14 mouse cellular contexts compared by ENCODE assay signal in genomic region chr3:141598936-141599335, GRCm38 (mm10).
"Had no signal": no experiment of that assay in that cellular context is flagged by ENCODE, and none has a peak within 500 bp of the region (broad histone marks: within the 10 kb centered on the region; RNA-seq: fewer than 3 reads in every experiment).

No protein-coding gene starts in this region.

- ATAC-seq: liver, embryonic 12.5 days had no signal

- H3K4me2 ChIP-seq: limb, embryonic 15.5 days; liver, embryonic 12.5 days; lung, embryonic 14.5 days; neural tube, embryonic 12.5 days had no signal

- H3K4me3 ChIP-seq: left cerebral cortex, adult 2 months; limb, embryonic 15.5 days; liver, embryonic 12.5 days; midbrain, embryonic 10.5 days; neural tube, embryonic 12.5 days had no signal

- H3K27me3 ChIP-seq: limb, embryonic 15.5 days; liver, embryonic 12.5 days; neural tube, embryonic 12.5 days had no signal

- H3K4me1 ChIP-seq: liver, embryonic 12.5 days had no signal

- H3K9me3 ChIP-seq: limb, embryonic 15.5 days; liver, embryonic 12.5 days; midbrain, embryonic 10.5 days; neural tube, embryonic 12.5 days had no signal

- H3K27ac ChIP-seq: left cerebral cortex, adult 2 months; limb, embryonic 15.5 days; liver, embryonic 12.5 days; midbrain, embryonic 10.5 days; neural tube, embryonic 12.5 days had no signal

- H3K9ac ChIP-seq: limb, embryonic 15.5 days; liver, embryonic 12.5 days; lung, embryonic 14.5 days; neural tube, embryonic 12.5 days had no signal

- DNase-seq: kidney, adult 8-10 months; kidney, postnatal 25 days; lung, embryonic 14.5 days; lung, postnatal 10 days; lung, postnatal 4 days; midbrain, embryonic 14.5 days; right cerebral cortex, postnatal 14 days; thymus, adult 18-20 months; thymus, postnatal 25 days had no signal

- H3K36me3 ChIP-seq: limb, embryonic 15.5 days; liver, embryonic 12.5 days; midbrain, embryonic 10.5 days; neural tube, embryonic 12.5 days had no signal
